Comparison of ENCODE assay signal across 19 mouse cellular contexts in genomic region chr7:28774164-28774563, GRCm38 (mm10). TPM values are rescaled to one million over a fixed set of nuclear protein-coding genes. Genes with fewer than 3 reads are reported as not detected.
DNase-seq lines count a peak whose midpoint lies in the region; ATAC-seq and TF ChIP-seq lines count a peak whose summit lies in the region.
"Had no signal": no experiment of that assay in that cellular context is flagged by ENCODE, and none has a peak within 500 bp of the region (broad histone marks: within the 10 kb centered on the region; RNA-seq: fewer than 3 reads in every experiment).

No protein-coding gene starts in this region.

- H3ac ChIP-seq in myocyte (ENCODE audit: control insufficient read depth, insufficient read length): no peak overlapping the region

- peaks cover 39% of the 10 kb centered on the region for H3K36me3 ChIP-seq in hindbrain, embryonic 13.5 days
- H3K36me3 ChIP-seq in myocyte (ENCODE audit: control insufficient read depth, insufficient read depth): peaks cover 2% of the 10 kb centered on the region

- no peaks in the 10 kb centered on the region for H3K9me3 ChIP-seq in hindbrain, embryonic 13.5 days

- H3K4me2 ChIP-seq in hindbrain, embryonic 13.5 days: no peak overlapping the region
- H3K4me2 ChIP-seq in myocyte (ENCODE audit: low read depth): peak overlapping the region; percentile 4

- no peak overlapping the region for H3K4me3 ChIP-seq in cerebellum, adult 2 months (replicated peaks; ENCODE audit: insufficient read depth, low read depth, low read length)
- no peak overlapping the region for H3K4me3 ChIP-seq in hindbrain, embryonic 13.5 days
- no peak overlapping the region for H3K4me3 ChIP-seq in myocyte

- no peak for TF ChIP-seq CTCF in cerebellum, adult 2 months (IDR thresholded peaks at IDR 0.05; ENCODE audit: borderline replicate concordance, insufficient read depth, low read depth, low read length)

- DNase-seq in cerebellum, adult 2 months: peak; percentile 26 to 41
- no peak for DNase-seq in cerebellum, adult 8-10 months
- peak; percentile 47 to 60 for DNase-seq in layer of hippocampus, postnatal 14 days (ENCODE audit: low spot score in 2 of 2)
- DNase-seq in layer of hippocampus, postnatal 25 days (ENCODE audit: extremely low spot score in 1 of 2, low spot score in 1 of 2): no peak
- no peak for DNase-seq in thymus, postnatal 25 days
- DNase-seq in urinary bladder, postnatal 4 days (ENCODE audit: low spot score in 2 of 2): no peak
- DNase-seq: cerebellum, adult 9-11 months; thymus, postnatal 4 days had no signal

- 24% methylated on average over 12 of the region's 12 CpGs for WGBS in cerebellum, adult 2 months
- whole genome bisulfite sequencing in hindbrain, embryonic 13.5 days: 40% methylated on average over 12 of the region's 12 CpGs

- ATAC-seq in hindbrain, embryonic 13.5 days (ENCODE audit: low FRiP score): peak; percentile 56
- ATAC-seq: forebrain, embryonic 16.5 days; lung, postnatal 0 days had no signal

- no peak overlapping the region for H3K9ac ChIP-seq in hindbrain, embryonic 13.5 days

- H3K4me1 ChIP-seq in cerebellum, adult 2 months (ENCODE audit: control insufficient read depth, insufficient read depth, low read length): peaks cover 13% of the 10 kb centered on the region
- peaks cover 18% of the 10 kb centered on the region for H3K4me1 ChIP-seq in hindbrain, embryonic 13.5 days (replicated peaks)

- no peak for TF ChIP-seq POLR2A in cerebellum, adult 2 months (IDR thresholded peaks at IDR 0.05; ENCODE audit: borderline replicate concordance, insufficient read depth, low read length)
- TF ChIP-seq POLR2A in myocyte (IDR thresholded peaks at IDR 0.05; ENCODE audit: insufficient read length, low read depth): no peak

- H3K27ac ChIP-seq in cerebellum, adult 2 months (ENCODE audit: insufficient read depth, low read length): peak overlapping the region; percentile 20; the same call in 1 of the 2 replicates
- peak overlapping the region; percentile 67 for H3K27ac ChIP-seq in hindbrain, embryonic 13.5 days

- H3K79me2 ChIP-seq in myocyte (ENCODE audit: control insufficient read depth, insufficient read depth): peaks cover 3% of the 10 kb centered on the region

- H3K27me3 ChIP-seq in cerebellum, adult 2 months (ENCODE audit: control insufficient read depth, insufficient read depth, low read length): no peaks in the 10 kb centered on the region
- no peaks in the 10 kb centered on the region for H3K27me3 ChIP-seq in hindbrain, embryonic 13.5 days
- no peaks in the 10 kb centered on the region for H3K27me3 ChIP-seq in myocyte (ENCODE audit: control insufficient read depth, insufficient read depth, insufficient read length)

TF ChIP-seq in myocyte, 11 proteins besides CTCF, POLR2A, EP300 and RAD21:
- TF ChIP-seq REST (IDR thresholded peaks at IDR 0.05; ENCODE audit: insufficient read depth, insufficient read length) (no peak), MYOD1 (IDR thresholded peaks at IDR 0.05; ENCODE audit: control insufficient read depth in 1 of 3, insufficient read length in 2 of 3, low read depth in 2 of 3) (peak in 2 of 3 experiments; percentile 91 to 94), TCF12 (IDR thresholded peaks at IDR 0.05; ENCODE audit: insufficient read depth, poor library complexity, severe bottlenecking) (peak; percentile 19), MAX (IDR thresholded peaks at IDR 0.05; ENCODE audit: low read depth) (no peak), MYOG (IDR thresholded peaks at IDR 0.05; ENCODE audit: control insufficient read depth in 1 of 3, insufficient read depth in 1 of 3, insufficient read length in 2 of 3, low read depth in 2 of 3) (peak; percentile 64 to 96 (median 96)), TCF3 (IDR thresholded peaks at IDR 0.05; ENCODE audit: insufficient read length, low read depth) (peak; percentile 76)

RNA-seq across cellular contexts. Expression of gene Nfkbib, which starts 6.9 kb away (rescaled TPM):
- 39.6 and 40.0 TPM in 2 replicates for polyA plus RNA-seq in cerebellum, adult 2 months (2012; rRNA removed)
- 10 to 100 TPM; 31.4 to 33.9 TPM for total RNA-seq in layer of hippocampus, postnatal 14 days (2021)
- total RNA-seq in layer of hippocampus, postnatal 25 days (2021): 10 to 100 TPM; 32.1 to 33.5 TPM
- polyA plus RNA-seq in hindbrain, embryonic 13.5 days (2015; fragmentation: Nextera tagmentation; extraction: Ambion mirVana): 58.6 and 59.5 TPM in 2 replicates
- 59.3 TPM for polyA plus RNA-seq in myocyte (2012; fragmentation: generic; extraction: Trizol)

RNA-seq across cellular contexts. Expression of gene Sirt2, which starts 7.6 kb away (rescaled TPM):
- polyA plus RNA-seq in cerebellum, adult 2 months (2012; rRNA removed): 282 and 298 TPM in 2 replicates
- 100 to 1,000 TPM; 325 to 336 TPM for total RNA-seq in layer of hippocampus, postnatal 14 days (2021)
- total RNA-seq in layer of hippocampus, postnatal 25 days (2021): 100 to 1,000 TPM; 218 to 227 TPM
- 105 and 111 TPM in 2 replicates for polyA plus RNA-seq in hindbrain, embryonic 13.5 days (2015; fragmentation: Nextera tagmentation; extraction: Ambion mirVana)
- 100.0 TPM for polyA plus RNA-seq in myocyte (2012; fragmentation: generic; extraction: Trizol)

RNA-seq across cellular contexts. Expression of gene Rinl, which starts 14.6 kb away (rescaled TPM):
- polyA plus RNA-seq in cerebellum, adult 2 months (2012; rRNA removed): 3.0 and 3.1 TPM in 2 replicates
- 1 to 10 TPM; 2.9 to 3.3 TPM for total RNA-seq in layer of hippocampus, postnatal 14 days (2021)
- total RNA-seq in layer of hippocampus, postnatal 25 days (2021): 1 to 10 TPM; 2.6 to 3.0 TPM
- 2.7 and 2.8 TPM in 2 replicates for polyA plus RNA-seq in hindbrain, embryonic 13.5 days (2015; fragmentation: Nextera tagmentation; extraction: Ambion mirVana)
- 0.12 TPM for polyA plus RNA-seq in myocyte (2012; fragmentation: generic; extraction: Trizol)

RNA-seq across cellular contexts. Expression of gene Ccer2, which starts 18.2 kb away (rescaled TPM):
- 1.6 and 3.1 TPM in 2 replicates for polyA plus RNA-seq in cerebellum, adult 2 months (2012; rRNA removed)
- under 1 TPM in 1 of 2 experiments, not detected in 1; 0.41 TPM for total RNA-seq in layer of hippocampus, postnatal 14 days (2021)
- under 1 TPM; 0.42 to 0.47 TPM for total RNA-seq in layer of hippocampus, postnatal 25 days (2021)
- polyA plus RNA-seq in hindbrain, embryonic 13.5 days (2015; fragmentation: Nextera tagmentation; extraction: Ambion mirVana): 3.1 and 3.6 TPM in 2 replicates
- polyA plus RNA-seq in myocyte (2012; fragmentation: generic; extraction: Trizol): not detected
- total RNA-seq: adrenal gland, adult 18-20 months; MEL; neutrophil, adult 5-6 weeks had no signal
- polyA plus RNA-seq: forebrain, embryonic 16.5 days; heart, embryonic 16.5 days; kidney, embryonic 16.5 days; limb, embryonic 11.5 days; lung, postnatal 0 days; spleen, adult 2 months had no signal

RNA-seq across cellular contexts. Expression of gene Sars2, which starts 32.4 kb away (rescaled TPM):
- polyA plus RNA-seq in cerebellum, adult 2 months (2012; rRNA removed): 21.5 and 23.8 TPM in 2 replicates
- 10 to 100 TPM; 14.4 to 15.0 TPM for total RNA-seq in layer of hippocampus, postnatal 14 days (2021)
- total RNA-seq in layer of hippocampus, postnatal 25 days (2021): 10 to 100 TPM; 12.4 to 15.6 TPM
- 20.6 and 22.6 TPM in 2 replicates for polyA plus RNA-seq in hindbrain, embryonic 13.5 days (2015; fragmentation: Nextera tagmentation; extraction: Ambion mirVana)
- polyA plus RNA-seq in myocyte (2012; fragmentation: generic; extraction: Trizol): 10.5 TPM

Comparison
In these comparisons a context has a peak if more than half of its experiments do, and no peak if none do; other contexts are left out.
1. DNase-seq: peak in cerebellum, adult 2 months (2 of 2) and layer of hippocampus, postnatal 14 days (2 of 2); none in cerebellum, adult 8-10 months (single experiment), layer of hippocampus, postnatal 25 days (0 of 2), thymus, postnatal 25 days (single experiment) and urinary bladder, postnatal 4 days (0 of 2).